Mouse (Mus musculus) spleen, adult 18-20 months (tissue): ENCODE measurements around the gene Ankrd12.

Experiments used
- DNase-seq, 2 experiments: peaks; one replicate each; pipeline ENCODE4 v3.0.0; 2022; ENCODE audit warnings: mixed read lengths in 2 of 2

Gene Ankrd12

DNA sequence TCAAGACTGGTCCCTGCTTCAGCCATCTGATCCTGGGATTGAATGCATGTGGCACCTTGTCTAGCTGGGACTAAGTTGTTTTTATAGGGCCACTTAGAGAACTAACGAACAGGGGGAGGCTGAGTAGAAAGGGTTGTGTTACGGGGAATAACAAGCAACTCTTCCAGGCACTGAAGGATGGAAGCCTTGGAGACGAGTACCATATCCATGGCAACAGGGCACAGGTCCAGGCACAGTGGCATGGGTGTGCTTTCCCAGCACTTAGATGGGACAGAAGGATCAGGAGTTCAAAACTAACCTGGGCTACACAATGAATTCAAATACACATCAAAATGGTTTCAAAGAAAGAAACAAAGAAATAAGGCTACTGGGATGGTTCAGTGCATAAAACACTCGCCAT lies 149.8 kb downstream of the Ankrd12 start:
- no peak for DNase-seq

DNA sequence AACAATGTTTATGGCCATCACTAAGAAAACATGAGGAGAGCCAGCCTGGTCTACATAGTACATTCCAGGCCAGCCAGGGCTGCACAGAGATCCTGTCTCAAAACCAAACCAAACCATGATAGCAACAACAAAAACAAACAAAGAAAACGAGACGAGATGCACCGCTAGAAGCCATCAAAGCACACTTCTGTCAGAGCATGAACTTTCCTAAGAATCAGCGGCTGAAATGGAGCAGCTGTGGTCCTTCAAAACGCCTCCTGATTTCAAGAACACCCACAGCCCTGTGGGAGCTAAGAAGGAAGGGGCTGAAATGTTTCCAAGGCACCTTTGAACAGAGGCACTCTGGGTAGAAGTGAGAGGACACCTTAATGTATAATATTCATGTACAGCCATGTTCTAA lies 152.7 kb downstream of the Ankrd12 start:
- no peak for DNase-seq

DNA sequence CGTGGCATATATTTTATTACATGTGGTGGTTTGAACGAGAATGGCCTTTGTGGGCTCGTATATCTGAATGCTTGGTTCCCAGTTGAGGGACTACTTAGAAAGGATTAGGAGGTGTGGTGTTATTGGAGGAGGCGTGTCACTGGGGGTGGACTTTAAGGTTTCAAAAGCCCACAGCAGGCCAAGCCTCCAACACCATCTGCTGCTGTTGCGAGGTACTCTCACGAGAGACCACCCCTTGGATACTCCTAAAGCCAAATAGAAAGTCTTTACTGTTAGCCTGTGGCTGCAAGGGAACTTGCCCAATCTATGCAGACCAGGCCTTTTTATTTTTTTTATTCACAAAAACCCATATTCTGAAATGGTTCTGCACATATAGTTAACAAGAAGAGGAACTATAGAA lies 154.9 kb downstream of the Ankrd12 start:
- no peak for DNase-seq

DNA sequence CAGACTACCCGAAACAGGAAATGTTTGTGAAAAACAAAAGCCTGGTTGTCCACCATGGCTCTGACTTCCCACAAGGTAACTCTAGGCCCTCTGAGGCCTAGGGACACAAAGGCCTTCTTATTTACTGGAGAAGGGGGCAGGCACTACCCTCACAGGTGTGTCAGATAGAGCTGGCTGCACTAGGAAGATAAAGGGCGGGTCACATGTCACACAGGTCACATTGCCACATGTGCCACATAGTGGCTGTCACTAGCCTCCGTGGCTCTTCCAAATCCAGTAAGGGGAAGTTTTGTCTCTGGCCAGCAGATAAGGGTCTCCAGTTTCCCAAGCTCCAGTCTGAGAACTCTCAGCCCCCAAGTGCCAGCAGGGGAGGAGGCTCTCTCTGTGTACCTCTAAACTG lies 157.7 kb downstream of the Ankrd12 start:
- no peak for DNase-seq

DNA sequence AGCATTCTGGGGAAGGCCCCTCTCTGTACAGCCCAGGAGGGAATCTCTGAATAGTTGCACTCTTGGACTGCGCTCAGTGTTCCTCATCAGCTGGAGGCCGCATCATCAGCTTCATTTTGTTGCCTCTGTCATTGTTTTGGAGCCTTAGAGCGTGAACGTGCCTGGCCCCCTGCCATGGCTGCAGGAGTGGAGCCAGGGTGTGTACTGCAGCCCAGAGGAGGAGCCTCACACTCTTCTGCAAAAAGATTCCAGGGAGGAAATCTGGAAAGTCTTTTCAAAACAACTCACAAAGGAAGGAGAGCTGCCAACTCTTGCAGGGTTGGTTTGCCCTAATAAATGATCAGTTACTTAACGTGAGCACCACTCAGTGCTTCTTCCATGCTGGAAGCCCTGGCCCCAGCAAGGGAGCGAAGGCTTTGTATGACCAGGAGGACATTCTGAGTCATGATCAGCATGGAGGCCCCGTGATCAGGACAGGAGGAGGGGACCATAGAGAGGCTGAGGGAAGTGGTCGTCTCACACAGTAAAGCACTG lies 160.7 kb downstream of the Ankrd12 start:
- DNase-seq = no peak
